Mouse (Mus musculus): ENCODE results near the gene Sgca. TPM values are rescaled to one million over a fixed set of nuclear protein-coding genes. Genes with fewer than 3 reads are reported as not detected.

Gene Sgca
- polyA plus RNA-seq, 1 experiment from 2014 or later: not detected

DNA sequence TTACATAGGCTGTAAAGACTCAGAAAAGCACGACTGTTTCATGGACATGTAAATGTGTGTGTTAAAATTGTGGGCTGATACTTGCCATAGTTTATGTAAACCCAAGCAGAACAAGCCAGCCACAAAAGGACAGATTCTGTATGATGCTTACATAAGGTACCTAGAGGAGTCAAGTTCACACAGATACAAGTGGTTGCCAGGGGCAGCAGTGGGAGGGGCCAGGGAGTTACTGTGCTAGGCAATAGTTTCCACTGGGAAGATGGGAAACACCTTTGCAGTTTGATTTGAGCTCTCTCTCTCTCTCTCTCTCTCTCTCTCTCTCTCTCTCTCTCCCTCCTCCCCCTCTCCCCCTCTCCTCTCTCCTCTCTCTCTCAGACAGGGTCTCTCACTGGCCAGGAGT is 9.0 kb upstream of the Sgca start:
- H3K27me3 ChIP-seq (ENCODE audit: control insufficient read depth, insufficient read depth, low read length): no peaks in the 10 kb centered on the region
- no peak overlapping the region for H3K9ac ChIP-seq (replicated peaks; ENCODE audit: low read depth, low read length)
- peaks cover 12% of the 10 kb centered on the region for H3K4me1 ChIP-seq (ENCODE audit: control insufficient read depth, insufficient read depth, low read length)
- no peak for ATAC-seq (ENCODE audit: low read depth)
- no peaks in the 10 kb centered on the region for H3K9me3 ChIP-seq (ENCODE audit: control insufficient read depth, low read length)
- H3K36me3 ChIP-seq (ENCODE audit: control insufficient read depth, insufficient read depth, low read length): no peaks in the 10 kb centered on the region
- 41% methylated on average over 1 of the region's 1 CpGs for WGBS
- no peak overlapping the region for H3K27ac ChIP-seq (ENCODE audit: low read depth, low read length)
- no peak overlapping the region for H3K4me3 ChIP-seq (ENCODE audit: low read depth, low read length)
- no peak overlapping the region for H3K4me2 ChIP-seq (ENCODE audit: low read depth, low read length)

DNA sequence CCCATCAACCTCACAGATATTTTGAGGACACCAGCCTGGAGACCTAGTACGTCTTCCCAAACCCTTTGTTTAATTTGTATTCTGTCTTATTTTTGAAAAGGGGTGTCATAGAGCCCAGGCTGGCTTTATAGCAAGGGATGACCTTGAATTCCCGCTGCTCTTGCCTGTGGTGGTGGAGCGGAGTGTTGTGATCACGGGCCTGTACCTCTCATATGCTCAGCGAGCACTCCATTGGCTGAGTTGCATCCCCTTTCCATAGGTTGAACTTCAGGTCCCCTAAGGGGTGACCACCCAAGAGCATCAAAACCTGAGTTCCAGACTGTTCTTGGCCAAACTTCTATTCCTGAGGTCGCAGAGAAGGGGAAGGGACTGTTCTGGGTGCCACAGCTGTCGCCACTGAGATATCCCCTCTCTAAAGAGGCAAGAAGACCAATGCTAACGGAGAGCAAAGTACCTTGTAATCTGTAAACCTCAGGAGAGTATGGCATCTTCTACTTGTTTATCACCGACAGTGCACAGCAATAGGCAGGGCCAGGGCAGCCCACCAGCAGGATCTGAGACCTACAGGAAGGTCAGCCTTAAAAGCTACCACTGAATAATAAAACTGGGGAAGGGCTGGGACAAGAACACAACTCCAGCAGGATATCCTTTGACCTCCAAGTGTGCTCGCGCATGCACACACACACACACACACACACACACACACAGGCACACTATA is 3.5 kb upstream of the Sgca start:
- ATAC-seq (ENCODE audit: low read depth): peak; percentile 3; the same call in 1 of the 2 replicates
- Histone ChIP-seq H3K4me2 (ENCODE audit: low read depth, low read length) (peak overlapping the region; percentile 43), H3K9ac (replicated peaks; ENCODE audit: low read depth, low read length) (0 out of 2 replicates have a peak overlapping the region, but pooled peaks have one; percentile 26), H3K4me1 (ENCODE audit: control insufficient read depth, insufficient read depth, low read length) (0 out of 2 replicates have a peak, but pooled peaks cover 6% of the 10 kb centered on the region), H3K27me3 (ENCODE audit: control insufficient read depth, insufficient read depth, low read length) (no peaks in the 10 kb centered on the region), H3K36me3 (ENCODE audit: control insufficient read depth, insufficient read depth, low read length) (no peaks in the 10 kb centered on the region), H3K9me3 (ENCODE audit: control insufficient read depth, low read length) (no peaks in the 10 kb centered on the region), H3K4me3 (ENCODE audit: low read depth, low read length) (peak overlapping the region; percentile 8), H3K27ac (ENCODE audit: low read depth, low read length) (peak overlapping the region; percentile 46; the same call in 1 of the 2 replicates)
- 76% methylated on average over 11 of the region's 11 CpGs for WGBS

DNA sequence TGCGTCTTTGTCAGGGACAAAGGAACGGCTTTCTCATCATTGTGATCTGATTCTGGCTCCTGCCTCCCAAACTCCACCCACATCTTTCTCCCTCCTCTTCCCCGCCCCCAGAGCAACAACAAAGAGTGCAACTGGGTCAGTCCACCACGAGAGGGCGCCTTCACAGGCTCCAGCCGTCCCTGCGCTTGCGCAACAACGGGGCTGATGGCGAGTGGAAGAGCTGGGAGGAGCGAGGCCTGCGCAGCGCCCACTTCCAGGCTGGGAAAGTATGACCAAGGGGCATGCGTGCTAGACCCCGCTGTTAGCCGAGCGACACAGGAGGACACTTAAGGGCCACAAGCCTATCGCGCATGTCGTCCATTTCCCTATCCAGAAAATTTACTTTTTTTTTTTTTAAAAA is 2.8 kb upstream of the Sgca start:
- WGBS: under 1% methylated on average over 20 of the region's 20 CpGs
- ATAC-seq (ENCODE audit: low read depth): peak; percentile 95
- Histone ChIP-seq H3K9ac (replicated peaks; ENCODE audit: low read depth, low read length) (peak overlapping the region; percentile 43; the same call in 1 of the 2 replicates), H3K4me1 (ENCODE audit: control insufficient read depth, insufficient read depth, low read length) (0 out of 2 replicates have a peak, but pooled peaks cover 6% of the 10 kb centered on the region), H3K27ac (ENCODE audit: low read depth, low read length) (peak overlapping the region; percentile 91), H3K4me2 (ENCODE audit: low read depth, low read length) (peak overlapping the region; percentile 43), H3K27me3 (ENCODE audit: control insufficient read depth, insufficient read depth, low read length) (no peaks in the 10 kb centered on the region), H3K9me3 (ENCODE audit: control insufficient read depth, low read length) (no peaks in the 10 kb centered on the region), H3K4me3 (ENCODE audit: low read depth, low read length) (peak overlapping the region; percentile 8), H3K36me3 (ENCODE audit: control insufficient read depth, insufficient read depth, low read length) (no peaks in the 10 kb centered on the region)

DNA sequence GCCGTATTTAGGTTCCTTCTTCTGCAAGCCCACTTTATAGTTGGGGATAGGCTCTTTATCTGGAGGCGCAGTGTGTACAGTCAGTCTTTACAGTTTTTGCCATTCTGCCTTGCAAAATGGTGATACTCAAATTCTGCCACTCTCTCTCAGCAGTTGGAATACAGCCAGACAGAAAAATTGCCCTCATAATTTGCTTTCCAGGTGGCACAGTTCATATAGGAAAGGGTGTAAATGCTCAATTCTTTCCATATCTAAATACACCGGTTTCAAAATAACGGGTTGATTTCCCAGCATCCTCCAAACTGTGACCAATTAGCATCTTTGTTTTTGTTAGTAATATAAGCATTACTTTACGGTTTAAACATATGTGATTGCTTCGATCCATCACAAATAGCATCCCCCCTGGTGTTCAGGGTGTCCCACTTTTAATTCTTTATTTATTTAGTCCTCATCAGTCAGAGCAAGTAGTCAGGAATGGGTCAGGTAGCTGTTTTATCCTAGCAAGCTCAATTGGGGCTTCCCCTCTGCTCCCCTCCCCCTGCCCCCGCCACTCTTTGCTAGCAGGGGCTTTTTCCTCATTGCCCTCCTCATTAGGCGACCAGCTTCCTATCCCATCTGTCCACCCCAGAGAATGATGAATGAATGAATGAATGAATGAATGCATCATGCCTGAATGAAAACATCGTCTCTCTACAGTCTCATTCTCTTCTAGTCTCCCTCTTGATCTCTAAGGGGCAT is 2.2 kb upstream of the Sgca start:
- H3K4me1 ChIP-seq (ENCODE audit: control insufficient read depth, insufficient read depth, low read length): 0 out of 2 replicates have a peak, but pooled peaks cover 6% of the 10 kb centered on the region
- 31% methylated on average over 9 of the region's 9 CpGs for WGBS

DNA sequence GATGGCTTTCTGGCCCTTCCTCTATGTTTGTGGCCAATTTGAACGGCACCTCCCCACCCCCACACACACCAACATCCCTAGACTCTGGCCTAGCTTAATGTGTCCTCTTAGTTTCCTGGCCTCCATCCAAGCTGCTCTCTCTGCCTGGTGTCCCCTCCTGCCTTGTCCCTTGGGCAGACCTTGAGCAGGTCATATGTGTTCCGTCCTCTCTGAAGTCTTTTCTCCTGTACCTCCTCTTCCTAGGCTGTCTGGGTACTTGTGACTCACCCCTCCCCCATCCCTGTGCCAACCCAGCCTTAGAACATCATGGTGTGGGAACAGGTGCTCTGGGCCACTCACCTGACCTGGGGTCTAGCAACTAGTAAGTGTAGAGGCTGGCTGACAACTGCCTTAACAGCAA is 1.2 kb downstream of the Sgca start:
- WGBS: 75% methylated on average over 2 of the region's 2 CpGs
- no peak overlapping the region for H3K27ac ChIP-seq (ENCODE audit: low read depth, low read length)
- no peak for ATAC-seq (ENCODE audit: low read depth)

More for the DNA sequence above, 2.2 kb upstream of the Sgca start:
- peak; percentile 71 for ATAC-seq (ENCODE audit: low read depth)
- no peaks in the 10 kb centered on the region for H3K9me3 ChIP-seq (ENCODE audit: control insufficient read depth, low read length)
- H3K27me3 ChIP-seq (ENCODE audit: control insufficient read depth, insufficient read depth, low read length): no peaks in the 10 kb centered on the region
- no peak overlapping the region for H3K4me3 ChIP-seq (ENCODE audit: low read depth, low read length)
- peak overlapping the region; percentile 91 for H3K27ac ChIP-seq (ENCODE audit: low read depth, low read length)
- no peaks in the 10 kb centered on the region for H3K36me3 ChIP-seq (ENCODE audit: control insufficient read depth, insufficient read depth, low read length)
- H3K9ac ChIP-seq (replicated peaks; ENCODE audit: low read depth, low read length): peak overlapping the region; percentile 43
- H3K4me2 ChIP-seq (ENCODE audit: low read depth, low read length): peak overlapping the region; percentile 43

DNA sequence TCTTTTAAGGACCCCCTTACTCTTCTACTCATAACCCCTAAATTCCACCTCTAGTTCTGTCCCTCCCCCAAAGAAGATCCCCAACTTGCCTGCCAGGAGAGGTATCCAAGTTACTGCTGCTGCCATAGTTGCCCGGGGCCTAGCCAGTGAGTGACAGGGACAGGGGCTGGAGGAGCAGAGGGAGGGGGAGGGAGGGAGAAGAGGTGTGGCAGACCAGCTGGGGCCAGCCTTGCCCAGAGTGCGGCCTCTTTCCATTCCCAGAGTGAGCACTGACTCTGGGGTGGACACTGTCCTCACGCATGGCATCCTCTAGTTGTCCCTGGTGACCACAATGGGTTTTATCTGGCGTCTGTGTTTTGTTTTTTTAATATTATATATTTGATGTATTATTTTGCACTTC is 2.8 kb downstream of the Sgca start:
- H3K9ac ChIP-seq (replicated peaks; ENCODE audit: low read depth, low read length): no peak overlapping the region
- H3K27ac ChIP-seq (ENCODE audit: low read depth, low read length): no peak overlapping the region

More for the DNA sequence above, 1.2 kb downstream of the Sgca start:
- no peak overlapping the region for H3K4me3 ChIP-seq (ENCODE audit: low read depth, low read length)
- no peaks in the 10 kb centered on the region for H3K36me3 ChIP-seq (ENCODE audit: control insufficient read depth, insufficient read depth, low read length)
- H3K4me1 ChIP-seq (ENCODE audit: control insufficient read depth, insufficient read depth, low read length): 0 out of 2 replicates have a peak, but pooled peaks cover 6% of the 10 kb centered on the region
- H3K9me3 ChIP-seq (ENCODE audit: control insufficient read depth, low read length): no peaks in the 10 kb centered on the region
- no peaks in the 10 kb centered on the region for H3K27me3 ChIP-seq (ENCODE audit: control insufficient read depth, insufficient read depth, low read length)
- H3K4me2 ChIP-seq (ENCODE audit: low read depth, low read length): no peak overlapping the region
- H3K9ac ChIP-seq (replicated peaks; ENCODE audit: low read depth, low read length): no peak overlapping the region

DNA sequence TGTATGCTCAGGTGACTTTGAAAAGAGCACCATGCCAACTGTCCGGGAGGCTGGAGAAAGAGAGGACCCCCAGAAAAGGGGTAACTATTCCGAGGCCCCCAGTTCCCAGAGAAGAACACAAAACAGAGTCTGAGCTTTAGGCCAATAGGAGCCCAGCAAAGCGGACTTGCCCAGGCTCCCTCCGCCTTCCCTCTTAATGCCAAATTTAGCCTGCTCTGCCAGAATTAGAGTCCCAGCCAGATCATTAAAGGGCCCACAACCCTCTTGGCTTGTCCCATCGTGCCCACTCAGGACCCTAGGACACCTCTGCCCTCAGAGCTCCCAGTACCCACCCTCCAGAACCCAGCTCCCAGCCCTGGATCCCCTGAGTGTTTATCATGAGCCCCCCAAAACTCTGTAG is 3.2 kb downstream of the Sgca start:
- Histone ChIP-seq H3K4me3 (ENCODE audit: low read depth, low read length) (no peak overlapping the region), H3K36me3 (ENCODE audit: control insufficient read depth, insufficient read depth, low read length) (no peaks in the 10 kb centered on the region), H3K4me1 (ENCODE audit: control insufficient read depth, insufficient read depth, low read length) (0 out of 2 replicates have a peak, but pooled peaks cover 2% of the 10 kb centered on the region), H3K9ac (replicated peaks; ENCODE audit: low read depth, low read length) (no peak overlapping the region), H3K9me3 (ENCODE audit: control insufficient read depth, low read length) (no peaks in the 10 kb centered on the region), H3K27ac (ENCODE audit: low read depth, low read length) (no peak overlapping the region), H3K27me3 (ENCODE audit: control insufficient read depth, insufficient read depth, low read length) (no peaks in the 10 kb centered on the region), H3K4me2 (ENCODE audit: low read depth, low read length) (no peak overlapping the region)
- 69% methylated on average over 5 of the region's 5 CpGs for WGBS
- no peak for ATAC-seq (ENCODE audit: low read depth)

More for the DNA sequence above, 2.8 kb downstream of the Sgca start:
- Histone ChIP-seq H3K4me3 (ENCODE audit: low read depth, low read length) (no peak overlapping the region), H3K9me3 (ENCODE audit: control insufficient read depth, low read length) (no peaks in the 10 kb centered on the region), H3K4me2 (ENCODE audit: low read depth, low read length) (no peak overlapping the region), H3K36me3 (ENCODE audit: control insufficient read depth, insufficient read depth, low read length) (no peaks in the 10 kb centered on the region), H3K27me3 (ENCODE audit: control insufficient read depth, insufficient read depth, low read length) (no peaks in the 10 kb centered on the region), H3K4me1 (ENCODE audit: control insufficient read depth, insufficient read depth, low read length) (0 out of 2 replicates have a peak, but pooled peaks cover 3% of the 10 kb centered on the region)
- 34% methylated on average over 4 of the region's 4 CpGs for WGBS
- no peak for ATAC-seq (ENCODE audit: low read depth)

DNA sequence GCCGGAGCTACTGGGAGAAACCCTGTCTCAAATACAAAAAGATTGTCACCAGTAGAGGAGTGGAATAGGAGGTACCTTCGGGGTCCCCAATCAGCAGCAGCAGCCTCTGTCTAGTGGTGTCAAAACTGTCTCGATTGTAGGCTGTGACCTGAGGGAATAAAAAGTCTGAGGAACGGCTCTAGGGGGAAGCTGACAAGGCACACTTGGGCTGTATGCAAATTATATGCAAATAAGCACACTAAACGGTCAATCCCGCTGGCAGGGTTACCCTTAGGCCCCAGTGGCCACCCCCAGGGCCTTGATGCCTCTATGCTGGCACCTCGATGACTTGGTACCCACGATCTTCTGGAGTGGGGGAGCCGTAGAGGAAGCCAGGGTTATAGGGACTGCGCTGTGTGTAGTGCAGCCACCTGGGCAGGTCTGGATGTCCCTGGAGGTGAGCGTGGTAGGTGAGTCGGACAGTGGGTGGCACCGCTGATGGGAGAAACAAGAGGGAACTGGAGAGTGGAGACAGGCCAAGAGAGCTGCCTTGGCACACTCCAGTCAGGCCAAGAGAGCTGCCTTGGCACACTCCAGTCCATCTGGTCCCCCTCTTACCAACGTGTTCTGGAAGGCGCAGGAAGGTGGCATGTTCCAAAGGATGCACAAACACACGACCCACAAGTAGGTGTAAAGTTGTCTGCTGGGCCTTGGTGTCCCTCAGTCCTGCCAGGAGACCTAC is 4.1 kb downstream of the Sgca start:
- 59% methylated on average over 16 of the region's 16 CpGs for WGBS
- H3K36me3 ChIP-seq (ENCODE audit: control insufficient read depth, insufficient read depth, low read length): no peaks in the 10 kb centered on the region

More for the DNA sequence above, 4.1 kb downstream of the Sgca start:
- Histone ChIP-seq H3K4me1 (ENCODE audit: control insufficient read depth, insufficient read depth, low read length) (no peaks in the 10 kb centered on the region), H3K27me3 (ENCODE audit: control insufficient read depth, insufficient read depth, low read length) (no peaks in the 10 kb centered on the region), H3K27ac (ENCODE audit: low read depth, low read length) (no peak overlapping the region), H3K4me2 (ENCODE audit: low read depth, low read length) (no peak overlapping the region), H3K4me3 (ENCODE audit: low read depth, low read length) (no peak overlapping the region), H3K9me3 (ENCODE audit: control insufficient read depth, low read length) (no peaks in the 10 kb centered on the region), H3K9ac (replicated peaks; ENCODE audit: low read depth, low read length) (no peak overlapping the region)
- no peak for ATAC-seq (ENCODE audit: low read depth)

All from neural tube, embryonic 14.5 days (tissue).